Mouse (Mus musculus): ENCODE measurements around the gene Vps26b.

The Vps26b gene

GRCm38 (mm10) chr9:26993900-26994299 lies 36.0 kb downstream of the Vps26b start:
- no peak for DNase-seq (ENCODE audit: low spot score)

- DNase-seq (ENCODE audit: low spot score): no peak
These were observed 36.7 kb downstream of the Vps26b start for GRCm38 (mm10) chr9:26993118-26993517.

DNA sequence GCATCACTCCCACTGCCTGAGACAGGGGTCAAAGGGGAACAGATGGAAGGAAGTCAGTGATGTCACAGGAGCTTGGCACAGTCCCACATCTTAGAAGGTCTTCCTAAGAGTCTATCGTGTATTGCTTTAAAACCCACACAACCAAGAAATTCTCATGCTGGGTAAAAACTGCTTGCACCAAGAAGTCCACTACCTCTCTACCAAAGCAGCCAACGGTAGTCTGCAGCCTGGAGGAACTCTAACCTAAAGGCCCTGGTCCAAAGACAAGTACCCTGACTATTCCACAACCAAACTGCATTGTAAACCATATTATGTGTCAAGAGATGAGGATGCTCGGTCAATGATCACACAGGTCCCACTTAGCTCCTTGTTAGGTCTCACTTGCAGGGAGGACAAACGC lies 39.7 kb downstream of the Vps26b start:
- no peak for DNase-seq (ENCODE audit: low spot score)

DNA sequence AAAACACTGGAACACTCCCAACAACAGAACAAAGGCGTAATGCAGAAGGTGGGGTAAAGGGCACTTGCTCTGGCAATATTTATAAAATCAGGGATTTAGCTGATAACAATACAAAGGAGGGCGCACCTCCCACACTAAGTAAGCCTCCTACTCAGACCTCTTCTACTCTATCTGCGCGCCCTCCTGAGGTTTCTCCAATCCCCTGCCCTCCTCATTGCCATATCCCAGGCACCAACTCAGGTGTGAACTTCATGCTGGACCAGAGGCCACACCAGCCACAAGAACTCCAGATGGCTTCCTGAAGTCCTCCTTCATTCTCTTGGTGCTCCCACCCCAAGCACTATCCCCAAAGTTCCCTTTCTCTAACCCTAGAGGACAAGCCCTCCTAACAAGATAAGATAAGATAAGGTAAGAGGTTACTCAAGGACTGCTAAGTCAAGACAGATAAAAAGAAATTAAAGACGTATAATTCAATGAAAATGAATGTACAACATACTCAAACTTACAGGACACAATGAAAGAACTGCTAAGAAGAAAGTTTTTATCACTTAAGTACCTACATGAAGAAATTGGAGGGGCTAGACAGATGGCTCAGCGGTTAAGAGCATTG lies 44.1 kb downstream of the Vps26b start:
- DNase-seq (ENCODE audit: low spot score): no peak

DNA sequence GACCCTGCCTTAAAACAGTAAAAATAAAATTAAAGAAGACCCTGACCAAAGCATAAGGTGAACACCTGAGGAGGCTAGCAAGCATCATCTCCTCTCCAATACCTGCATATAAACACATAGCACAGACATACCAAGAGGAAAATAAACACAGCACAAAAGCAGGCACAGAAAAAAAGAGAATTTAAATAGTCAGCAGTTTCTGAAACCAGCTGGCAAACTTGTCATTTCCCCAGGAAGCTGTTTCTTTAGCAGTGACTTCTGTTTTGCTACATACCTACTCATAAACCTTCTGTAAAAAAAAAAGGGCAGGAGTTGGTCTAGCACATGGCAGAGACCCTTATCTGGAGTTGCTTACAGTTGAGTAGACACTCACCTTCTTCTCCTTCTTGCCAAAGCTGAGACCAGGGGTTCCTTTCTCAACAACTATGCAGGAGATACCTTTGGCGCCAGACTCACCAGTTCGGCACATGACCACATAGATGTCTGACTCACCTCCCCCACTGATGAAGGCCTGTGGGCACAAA lies 44.7 kb downstream of the Vps26b start:
- no peak for DNase-seq (ENCODE audit: low spot score)

GRCm38 (mm10) chr9:26978776-26979175 lies 51.1 kb downstream of the Vps26b start:
- no peak for DNase-seq (ENCODE audit: low spot score)

DNA sequence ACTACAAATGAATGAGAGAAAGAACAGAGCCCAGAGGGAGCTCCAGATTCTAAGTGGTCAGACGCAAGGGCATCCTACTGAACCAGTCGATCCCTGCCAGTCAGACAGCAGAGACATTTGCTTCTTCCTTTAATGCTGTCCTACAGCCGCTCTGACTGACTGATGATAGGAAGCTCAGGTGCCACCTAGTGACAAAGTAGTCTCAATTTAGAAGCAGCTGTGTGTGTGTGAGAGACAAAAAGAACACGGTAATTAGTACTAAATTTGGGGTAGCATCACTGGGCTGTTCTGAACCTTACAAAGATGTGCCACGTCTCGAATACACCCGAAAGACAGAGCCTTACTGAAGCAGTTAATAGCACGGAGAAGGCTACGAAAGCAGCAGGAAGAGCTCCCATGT lies 52.1 kb downstream of the Vps26b start:
- no peak for DNase-seq (ENCODE audit: low spot score)
